Mouse (Mus musculus) small intestine, adult 2 months (tissue): Measurements from ENCODE around the gene Lypd5. TPM values are rescaled to one million over a fixed set of nuclear protein-coding genes. Genes with fewer than 3 reads are reported as not detected.

Source experiments
- H3K27ac ChIP-seq: fragments of 200-500 bp; 2 replicates; pipeline ENCODE4 v1.5.1; 2012; ENCODE audit warnings: low read depth, low read length, control low read depth, inconsistent platforms; ENCODE audit not compliant: insufficient read depth
- H3K27me3 ChIP-seq: fragments of 200-500 bp; 2 replicates; pipeline ENCODE4 v1.6.1; 2012; ENCODE audit warnings: mild to moderate bottlenecking, moderate library complexity, low read length, inconsistent platforms; ENCODE audit not compliant: control insufficient read depth, insufficient read depth
- H3K36me3 ChIP-seq: fragments of 200-500 bp; 2 replicates; pipeline ENCODE4 v1.6.1; 2012; ENCODE audit warnings: mild to moderate bottlenecking, low read length, control low read depth, inconsistent platforms; ENCODE audit not compliant: control insufficient read depth, insufficient read depth
- H3K4me1 ChIP-seq: fragments of 200-500 bp; 2 replicates; pipeline ENCODE4 v1.6.1; 2012; ENCODE audit warnings: low read length, inconsistent platforms, mixed read lengths; ENCODE audit not compliant: control insufficient read depth, insufficient read depth, insufficient read length
- H3K4me3 ChIP-seq: fragments of 200-500 bp; 2 replicates; pipeline ENCODE4 v1.5.1; 2012; ENCODE audit warnings: low read depth, mild to moderate bottlenecking, control low read depth, inconsistent platforms, low read length, moderate library complexity
- CTCF ChIP-seq: fragments of 200-500 bp; IDR thresholded peaks from 2 replicates; pipeline ENCODE4 v1.5.1; 2012; ENCODE audit warnings: low read depth, mild to moderate bottlenecking, control low read depth, inconsistent platforms, low read length, moderate library complexity, mixed read lengths; ENCODE audit not compliant: insufficient replicate concordance, insufficient read length; ENCODE audit errors: extremely low read depth
- POLR2A ChIP-seq: fragments of 200-500 bp; IDR thresholded peaks from 2 replicates; pipeline ENCODE4 v1.6.1; 2012; ENCODE audit warnings: low read depth, mild to moderate bottlenecking, control low read depth, inconsistent platforms, low read length, moderate library complexity
- whole genome bisulfite sequencing: fragments of 180-500 bp; shearing (Covaris S2); methylation state at CpG from one replicate; pipeline ENCODE4 v1.1.7; 2018; 5-methylcytosine and 5-hydroxymethylcytosine counted together
- polyA plus RNA-seq: library from polyadenylated mRNA; depleted of rRNA; stranded (reverse); fragments of >200 nt; gene quantifications from 2 replicates; pipeline ENCODE4 v1.2.3, GENCODE M21; 2012

The Lypd5 gene
- polyA plus RNA-seq, 1 experiment, result 0.06 TPM

GRCm38 (mm10) chr7:24359269-24359668 lies 10.3 kb downstream of the Lypd5 start:
- H3K27ac ChIP-seq, result no peak overlapping the region
- TF ChIP-seq POLR2A, result no peak
- no peak for TF ChIP-seq CTCF
- no peak overlapping the region for H3K4me3 ChIP-seq
- H3K4me1 ChIP-seq, result peaks cover 5% of the 10 kb centered on the region; the same call in 1 of the 2 replicates
- H3K27me3 ChIP-seq, result no peaks in the 10 kb centered on the region
- 27% methylated on average over 9 of the region's 9 CpGs for WGBS
- no peaks in the 10 kb centered on the region for H3K36me3 ChIP-seq

- Histone ChIP-seq H3K4me3 (no peak overlapping the region), H3K27ac (no peak overlapping the region), H3K36me3 (no peaks in the 10 kb centered on the region), H3K4me1 (peaks cover 14% of the 10 kb centered on the region), H3K27me3 (no peaks in the 10 kb centered on the region)
- TF ChIP-seq POLR2A, result no peak
- peak; percentile 17; the same call in 1 of the 2 replicates for TF ChIP-seq CTCF
- 63% methylated on average over 4 of the region's 4 CpGs for WGBS
Measured at GRCm38 (mm10) chr7:24361001-24361400, 12.0 kb downstream of the Lypd5 start.

GRCm38 (mm10) chr7:24363228-24363627 lies 14.2 kb downstream of the Lypd5 start:
- H3K27me3 ChIP-seq, result no peaks in the 10 kb centered on the region
- H3K4me1 ChIP-seq, result peaks cover 18% of the 10 kb centered on the region
- TF ChIP-seq CTCF, result peak; percentile 48; the same call in 1 of the 2 replicates
- TF ChIP-seq POLR2A, result no peak
- no peak overlapping the region for H3K27ac ChIP-seq
- 9% methylated on average over 7 of the region's 7 CpGs for WGBS
- no peaks in the 10 kb centered on the region for H3K36me3 ChIP-seq
- peak overlapping the region; percentile 24; the same call in 1 of the 2 replicates for H3K4me3 ChIP-seq

- TF ChIP-seq CTCF, result peak; percentile 89
- TF ChIP-seq POLR2A, result no peak
- Histone ChIP-seq H3K4me3 (no peak overlapping the region), H3K36me3 (no peaks in the 10 kb centered on the region), H3K4me1 (peaks cover 21% of the 10 kb centered on the region), H3K27ac (no peak overlapping the region), H3K27me3 (no peaks in the 10 kb centered on the region)
- WGBS, result 5% methylated on average over 10 of the region's 10 CpGs
Measured at GRCm38 (mm10) chr7:24364827-24365226, 15.8 kb downstream of the Lypd5 start.

GRCm38 (mm10) chr7:24365258-24366014 lies 16.4 kb downstream of the Lypd5 start:
- TF ChIP-seq POLR2A (no peak), CTCF (no peak)
- 69% methylated on average over 5 of the region's 5 CpGs for WGBS
- H3K27ac ChIP-seq, result no peak overlapping the region
- H3K36me3 ChIP-seq, result no peaks in the 10 kb centered on the region
- no peaks in the 10 kb centered on the region for H3K27me3 ChIP-seq
- H3K4me3 ChIP-seq, result no peak overlapping the region
- H3K4me1 ChIP-seq, result peaks cover 26% of the 10 kb centered on the region

- H3K27me3 ChIP-seq, result no peaks in the 10 kb centered on the region
- no peak for TF ChIP-seq CTCF
- no peak for TF ChIP-seq POLR2A
- WGBS, result 38% methylated on average over 15 of the region's 15 CpGs
- H3K4me1 ChIP-seq, result peaks cover 34% of the 10 kb centered on the region
- no peaks in the 10 kb centered on the region for H3K36me3 ChIP-seq
- H3K4me3 ChIP-seq, result no peak overlapping the region
- H3K27ac ChIP-seq, result no peak overlapping the region
Measured at GRCm38 (mm10) chr7:24366716-24367632, 18.0 kb downstream of the Lypd5 start.

GRCm38 (mm10) chr7:24368226-24368625 lies 19.2 kb downstream of the Lypd5 start:
- Histone ChIP-seq H3K4me3 (no peak overlapping the region), H3K27ac (no peak overlapping the region), H3K4me1 (peaks cover 45% of the 10 kb centered on the region), H3K27me3 (no peaks in the 10 kb centered on the region), H3K36me3 (no peaks in the 10 kb centered on the region)
- TF ChIP-seq POLR2A (no peak), CTCF (no peak)
- 57% methylated on average over 4 of the region's 4 CpGs for WGBS
